Mouse (Mus musculus) stomach, embryonic 16.5 days (tissue): ENCODE data around the gene 6430550D23Rik. TPM values are rescaled to one million over a fixed set of nuclear protein-coding genes. Genes with fewer than 3 reads are reported as not detected.
A peak's percentile ranks its signal among the peaks of the same experiment; 100 is the strongest.

Experiments used
- ATAC-seq: fragments of 200-750 bp; cut with Nextera tagmentation; 2 replicates; pipeline ENCODE4 v1.8.0; 2017; ENCODE audit warnings: moderate number of reproducible peaks, moderate TSS enrichment; ENCODE audit not compliant: insufficient read depth, low FRiP score
- H3K27ac ChIP-seq: fragments of 300-500 bp; sonication (generic); 2 replicates; pipeline ENCODE4 v1.5.1; 2014; ENCODE audit warnings: low read length
- H3K27me3 ChIP-seq: fragments of 300-500 bp; sonication (generic); 2 replicates; pipeline ENCODE4 v1.6.1; 2014; ENCODE audit warnings: low read length, control low read depth, mixed read lengths; ENCODE audit not compliant: control insufficient read depth, insufficient read depth
- H3K36me3 ChIP-seq: fragments of 300-500 bp; sonication (generic); 2 replicates; pipeline ENCODE4 v1.6.1; 2014; ENCODE audit warnings: low read length; ENCODE audit not compliant: control insufficient read depth, insufficient read depth
- H3K4me1 ChIP-seq: fragments of 300-500 bp; sonication (generic); 2 replicates; pipeline ENCODE4 v1.6.1; 2014; ENCODE audit warnings: low read length, control low read depth, mixed read lengths; ENCODE audit not compliant: control insufficient read depth, insufficient read depth
- H3K4me2 ChIP-seq: fragments of 300-500 bp; sonication (generic); 2 replicates; pipeline ENCODE4 v1.6.1; 2014; ENCODE audit warnings: low read depth, low read length, mixed read lengths
- H3K4me3 ChIP-seq: fragments of 300-500 bp; sonication (generic); replicated peaks from 2 replicates; pipeline ENCODE4 v1.5.1; 2014; ENCODE audit warnings: mild to moderate bottlenecking, low read length
- H3K9ac ChIP-seq: fragments of 300-500 bp; sonication (generic); 2 replicates; pipeline ENCODE4 v1.6.1; 2014; ENCODE audit warnings: low read length
- H3K9me3 ChIP-seq: fragments of 300-500 bp; sonication (generic); replicated peaks from 2 replicates; pipeline ENCODE4 v1.6.1; 2016; ENCODE audit warnings: low read length, control low read depth; ENCODE audit not compliant: control insufficient read depth
- WGBS: fragments of 180-500 bp; shearing (Covaris S2); extraction: QIAGEN DNeasy Blood & Tissue Kit; methylation state at CpG from one replicate; pipeline ENCODE4 v1.1.7; 2014; 5-methylcytosine and 5-hydroxymethylcytosine counted together
- polyA plus RNA-seq: library from polyadenylated mRNA; unstranded; fragments of >200 nt; fragmentation: Nextera tagmentation; extraction: Ambion mirVana; gene quantifications from 2 replicates; pipeline ENCODE4 v1.2.1, GENCODE M21; 2015

6430550D23Rik gene
- polyA plus RNA-seq = 1.7 and 1.8 TPM in 2 replicates

GRCm38 (mm10) chr2:156007888-156008532 is at the start of gene 6430550D23Rik, which contains the start of gene Ergic3:
Gene 6430550D23Rik (minus strand): TSS chr2:156007977.
Gene Ergic3 (plus strand): TSS chr2:156008045.
- H3K9ac ChIP-seq = peak within 1 kb of the TSS; percentile 87
- peak within 1 kb of the TSS; percentile 78 for H3K4me2 ChIP-seq
- 0 out of 2 replicates have a peak, but pooled peaks cover 4% of the 10 kb centered on the region for H3K4me1 ChIP-seq
- H3K27me3 ChIP-seq = no peaks in the 10 kb centered on the region
- H3K36me3 ChIP-seq = peaks cover 12% of the 10 kb centered on the region; the same call in 1 of the 2 replicates
- ATAC-seq = peak; percentile 100
- H3K27ac ChIP-seq = peak within 1 kb of the TSS; percentile 75
- WGBS = under 1% methylated on average over 45 of the region's 45 CpGs
- H3K9me3 ChIP-seq = no peaks in the 10 kb centered on the region
- peak within 1 kb of the TSS; percentile 83 for H3K4me3 ChIP-seq

- 64% methylated on average over 9 of the region's 9 CpGs for WGBS
- no peaks in the 10 kb centered on the region for H3K36me3 ChIP-seq
- no peak within 1 kb of the TSS; the same call in 1 of the 2 replicates for H3K4me3 ChIP-seq
- ATAC-seq = peak; percentile 80
- no peaks in the 10 kb centered on the region for H3K4me1 ChIP-seq
- H3K4me2 ChIP-seq = peak within 1 kb of the TSS; percentile 5; the same call in 1 of the 2 replicates
- 0 out of 2 replicates have a peak within 1 kb of the TSS, but pooled peaks have one; percentile 14 for H3K27ac ChIP-seq
- H3K9me3 ChIP-seq = no peaks in the 10 kb centered on the region
- no peaks in the 10 kb centered on the region for H3K27me3 ChIP-seq
- no peak within 1 kb of the TSS for H3K9ac ChIP-seq
These were observed 45.0 kb upstream of the 6430550D23Rik start, which contains the start of gene Fer1l4 for GRCm38 (mm10) chr2:156052816-156053215. Gene Fer1l4 (minus strand): TSS chr2:156052947.

GRCm38 (mm10) chr2:156047929-156048328 is 40.2 kb upstream of the 6430550D23Rik start:
- Histone ChIP-seq H3K27me3 (no peaks in the 10 kb centered on the region), H3K4me2 (peak overlapping the region; percentile 40), H3K9ac (0 out of 2 replicates have a peak overlapping the region, but pooled peaks have one; percentile 3), H3K9me3 (no peaks in the 10 kb centered on the region), H3K27ac (no peak overlapping the region), H3K36me3 (no peaks in the 10 kb centered on the region), H3K4me3 (peak overlapping the region; percentile 13; the same call in 1 of the 2 replicates), H3K4me1 (no peaks in the 10 kb centered on the region)
- no peak for ATAC-seq
- 7% methylated on average over 19 of the region's 19 CpGs for WGBS

- no peak overlapping the region for H3K9ac ChIP-seq
- H3K9me3 ChIP-seq = no peaks in the 10 kb centered on the region
- no peaks in the 10 kb centered on the region for H3K27me3 ChIP-seq
- H3K4me2 ChIP-seq = no peak overlapping the region
- no peaks in the 10 kb centered on the region for H3K36me3 ChIP-seq
- ATAC-seq = no peak
- no peak overlapping the region for H3K27ac ChIP-seq
- H3K4me3 ChIP-seq = no peak overlapping the region
- 75% methylated on average over 8 of the region's 8 CpGs for WGBS
- no peaks in the 10 kb centered on the region for H3K4me1 ChIP-seq
These were observed 35.1 kb upstream of the 6430550D23Rik start for GRCm38 (mm10) chr2:156042903-156043302.

GRCm38 (mm10) chr2:156039390-156039789 is 31.6 kb upstream of the 6430550D23Rik start:
- Histone ChIP-seq H3K4me3 (no peak overlapping the region), H3K36me3 (no peaks in the 10 kb centered on the region), H3K4me2 (no peak overlapping the region), H3K9ac (no peak overlapping the region), H3K27me3 (no peaks in the 10 kb centered on the region), H3K27ac (no peak overlapping the region; the same call in 1 of the 2 replicates), H3K4me1 (no peaks in the 10 kb centered on the region), H3K9me3 (no peaks in the 10 kb centered on the region)
- WGBS = 63% methylated on average over 3 of the region's 3 CpGs
- ATAC-seq = peak; percentile 91; the same call in 1 of the 2 replicates

- Histone ChIP-seq H3K27me3 (no peaks in the 10 kb centered on the region), H3K9me3 (no peaks in the 10 kb centered on the region), H3K4me3 (no peak overlapping the region), H3K27ac (no peak overlapping the region), H3K4me1 (no peaks in the 10 kb centered on the region), H3K4me2 (no peak overlapping the region), H3K9ac (no peak overlapping the region), H3K36me3 (no peaks in the 10 kb centered on the region)
- ATAC-seq = no peak
These were observed 17.7 kb upstream of the 6430550D23Rik start for GRCm38 (mm10) chr2:156025482-156025881.

GRCm38 (mm10) chr2:156021765-156022164 is 14.0 kb upstream of the 6430550D23Rik start:
- no peak for ATAC-seq

GRCm38 (mm10) chr2:156021219-156021618 is 13.4 kb upstream of the 6430550D23Rik start:
- Histone ChIP-seq H3K27me3 (no peaks in the 10 kb centered on the region), H3K9ac (no peak overlapping the region), H3K4me1 (no peaks in the 10 kb centered on the region), H3K4me2 (no peak overlapping the region), H3K9me3 (no peaks in the 10 kb centered on the region), H3K27ac (no peak overlapping the region), H3K36me3 (peaks cover 15% of the 10 kb centered on the region; the same call in 1 of the 2 replicates), H3K4me3 (no peak overlapping the region)
- WGBS = 78% methylated on average over 8 of the region's 8 CpGs
- no peak for ATAC-seq

More at GRCm38 (mm10) chr2:156021765-156022164, 14.0 kb upstream of the 6430550D23Rik start:
- H3K4me1 ChIP-seq = no peaks in the 10 kb centered on the region
- no peaks in the 10 kb centered on the region for H3K27me3 ChIP-seq
- H3K4me3 ChIP-seq = no peak overlapping the region
- peaks cover 11% of the 10 kb centered on the region; the same call in 1 of the 2 replicates for H3K36me3 ChIP-seq
- WGBS = 88% methylated on average over 2 of the region's 2 CpGs
- no peak overlapping the region for H3K4me2 ChIP-seq
- no peak overlapping the region for H3K9ac ChIP-seq
- H3K9me3 ChIP-seq = no peaks in the 10 kb centered on the region
- no peak overlapping the region for H3K27ac ChIP-seq

- H3K27me3 ChIP-seq = no peaks in the 10 kb centered on the region
- H3K36me3 ChIP-seq = peaks cover 34% of the 10 kb centered on the region
- no peak for ATAC-seq
These were observed 10.3 kb upstream of the 6430550D23Rik start for GRCm38 (mm10) chr2:156018106-156018505.

More at GRCm38 (mm10) chr2:156018106-156018505, 10.3 kb upstream of the 6430550D23Rik start:
- no peaks in the 10 kb centered on the region for H3K4me1 ChIP-seq
- H3K27ac ChIP-seq = no peak overlapping the region
- 81% methylated on average over 3 of the region's 3 CpGs for WGBS
- H3K9ac ChIP-seq = no peak overlapping the region
- no peaks in the 10 kb centered on the region for H3K9me3 ChIP-seq
- H3K4me3 ChIP-seq = no peak overlapping the region
- H3K4me2 ChIP-seq = no peak overlapping the region
